Mouse (Mus musculus) frontal cortex, adult 2 months (tissue): ENCODE measurements around the gene Zmym2. TPM values are rescaled to one million over a fixed set of nuclear protein-coding genes. Genes with fewer than 3 reads are reported as not detected.
A peak's percentile ranks its signal among the peaks of the same experiment; 100 is the strongest.
"Not testable (repeated sequence)": the region's sequence is repeated elsewhere in the genome, so short reads cannot be mapped to it uniquely, and the experiment has no call there.

Experiments used
- DNase-seq, 2 experiments: peaks; one replicate each; pipeline ENCODE4 v3.0.0; 2022; ENCODE audit warnings: low spot score in 1 of 2; ENCODE audit errors: extremely low spot score in 1 of 2
- polyA plus RNA-seq: library from polyadenylated mRNA; depleted of rRNA; stranded (reverse); fragments of >200 nt; gene quantifications from 2 replicates; pipeline ENCODE4 v1.2.3, GENCODE M21; 2012; rRNA removed

Zmym2 gene
- polyA plus RNA-seq = 38.6 and 45.5 TPM in 2 replicates

DNA sequence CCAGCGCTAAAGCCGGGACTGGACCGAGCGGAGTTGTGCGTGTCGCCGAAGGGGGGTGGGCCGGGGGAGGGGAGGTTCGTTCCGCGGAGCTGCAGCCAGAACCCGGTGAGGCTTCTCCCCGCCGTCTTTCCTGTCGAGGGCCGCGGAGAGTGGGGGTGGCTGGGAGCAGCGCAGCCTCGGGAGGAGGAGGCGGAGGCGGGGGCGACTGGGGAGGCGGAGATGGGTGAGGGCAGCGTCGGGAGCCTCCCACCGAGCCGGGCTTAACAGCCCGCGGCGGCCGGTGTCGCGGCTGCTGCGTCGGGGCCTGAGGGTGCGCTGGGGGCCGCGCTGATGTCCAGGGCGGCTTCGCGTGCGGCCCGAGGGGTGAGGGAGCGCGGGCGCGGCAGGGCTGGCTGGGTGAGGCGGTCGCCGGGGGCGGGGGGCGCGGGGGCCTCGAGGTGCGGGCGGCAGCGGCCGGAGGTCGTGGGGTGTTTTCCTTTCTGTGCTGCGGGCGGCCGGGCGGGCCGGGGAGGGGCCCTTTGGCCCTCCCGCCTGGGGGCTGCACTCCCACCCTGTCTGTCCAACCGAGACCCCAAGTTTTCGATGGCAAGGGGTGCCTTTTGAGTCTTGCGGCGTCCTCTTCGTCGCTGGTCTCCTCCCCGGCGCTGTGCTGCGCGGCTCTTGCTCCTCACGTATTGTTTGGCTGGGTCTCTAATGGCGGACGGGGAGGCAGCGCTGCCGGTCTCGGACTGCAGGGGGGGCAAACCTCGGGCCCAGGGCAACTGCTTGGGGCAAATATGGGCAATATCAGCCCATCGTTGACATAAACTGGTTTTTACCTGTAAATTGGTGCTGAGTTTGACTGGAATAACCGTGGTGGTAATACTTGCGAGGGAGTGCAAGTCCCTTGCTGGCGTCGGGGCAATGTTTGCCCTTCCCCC, at the start of gene Zmym2:
Zmym2 (plus strand) TSS at position 60 of the 920 bp plus-strand sequence.
- DNase-seq = peak; percentile 33 to 63

DNA sequence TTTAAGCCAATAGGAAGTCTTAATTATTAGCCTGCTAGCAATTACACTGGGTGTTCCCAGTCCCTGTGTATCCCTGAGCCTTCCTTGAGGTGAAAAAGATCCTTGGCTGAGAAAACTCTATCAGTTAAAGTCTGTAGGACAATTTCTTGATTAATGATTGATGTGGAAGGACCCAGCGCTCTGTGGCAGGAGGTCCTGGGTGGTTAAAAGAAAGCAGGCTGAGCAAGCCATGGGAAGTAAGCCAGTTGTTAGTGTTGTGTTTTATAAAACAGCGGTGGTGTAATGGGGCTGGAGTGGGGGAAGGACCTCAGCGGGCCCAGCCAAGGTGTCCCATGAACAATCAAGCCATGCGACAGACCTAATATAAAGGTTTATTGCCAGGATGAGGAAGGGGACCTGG, 42.4 kb upstream of the Zmym2 start:
- DNase-seq = no peak

DNA sequence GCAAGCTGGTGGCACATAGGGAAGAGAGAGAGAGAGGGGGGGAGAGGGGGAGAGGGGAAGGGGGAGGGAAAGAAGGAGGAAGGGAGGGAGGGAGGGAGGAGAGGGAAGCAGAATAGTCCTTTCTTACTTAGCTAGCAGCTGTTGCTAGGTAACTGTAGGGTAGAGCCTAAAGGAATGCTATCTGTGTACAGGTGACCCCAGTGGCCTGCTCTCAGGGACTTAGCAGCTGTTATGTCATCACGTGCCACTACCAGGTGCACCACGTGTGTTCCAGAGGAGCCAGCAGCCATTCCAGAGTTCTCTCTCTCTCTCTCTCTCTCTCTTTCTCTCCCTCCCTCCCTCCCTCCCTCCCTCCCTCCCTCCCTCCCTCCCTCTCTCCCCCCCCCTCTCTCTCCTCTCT, 41.9 kb upstream of the Zmym2 start:
- DNase-seq = no peak

DNA sequence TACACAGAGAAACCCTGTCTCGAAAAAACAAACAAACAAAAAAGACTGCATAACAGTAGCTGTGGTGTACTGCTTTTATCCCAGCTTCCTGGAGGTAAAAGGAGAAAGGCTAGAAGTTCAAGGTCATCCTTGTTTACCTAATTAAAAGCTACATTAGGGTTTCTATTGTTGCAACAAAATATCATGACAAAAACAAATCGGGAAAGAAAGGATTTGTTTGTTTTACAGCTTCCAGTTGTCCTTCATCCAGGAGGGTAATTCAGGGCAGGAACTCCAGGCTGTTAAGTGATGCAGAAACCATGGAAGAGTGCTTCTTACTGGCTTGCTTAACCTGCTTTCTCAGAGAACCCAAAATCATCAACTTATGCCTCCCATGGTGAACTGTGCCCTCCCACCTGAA, 38.1 kb upstream of the Zmym2 start:
- DNase-seq = no peak

DNA sequence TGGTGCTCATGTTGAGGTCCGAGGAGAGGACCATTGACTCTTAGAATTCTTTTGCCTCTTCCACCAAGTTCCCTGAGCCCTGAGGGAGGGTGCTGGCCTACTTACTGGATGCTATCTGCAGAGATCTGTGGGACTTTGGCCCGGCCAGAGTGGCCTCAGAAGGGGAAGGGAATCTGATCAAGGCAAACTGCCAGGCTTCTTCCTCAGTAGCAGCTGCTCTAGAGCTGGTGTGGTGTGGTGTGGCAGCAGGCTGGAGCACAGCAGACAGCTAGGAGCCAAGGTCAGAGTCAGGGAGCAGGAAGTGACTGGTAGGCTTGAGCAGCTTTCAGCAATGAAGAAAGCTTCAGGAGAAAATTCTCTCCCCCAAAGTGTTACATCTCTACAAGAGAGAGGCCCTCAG, 36.8 kb upstream of the Zmym2 start:
- DNase-seq = no peak

DNA sequence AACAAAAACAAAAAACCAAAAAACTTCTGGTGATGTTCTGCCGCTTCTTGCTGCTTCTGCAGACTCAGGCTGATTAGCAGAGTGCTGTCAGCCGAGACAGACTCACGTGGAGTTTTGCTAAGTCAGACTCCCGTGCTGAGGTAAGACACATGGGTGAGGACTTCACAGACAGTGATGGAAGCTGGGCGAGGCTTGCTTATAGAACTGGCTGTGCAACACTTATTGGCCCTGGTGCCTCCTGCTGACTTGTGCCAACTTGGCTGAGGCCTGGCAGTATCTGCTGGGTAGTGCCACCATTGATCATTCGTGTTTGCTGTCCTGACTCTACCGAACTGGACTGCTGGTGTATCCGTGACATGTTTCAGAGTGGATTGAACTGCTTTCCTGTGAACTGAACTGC, 22.4 kb upstream of the Zmym2 start:
- no peak for DNase-seq

DNA sequence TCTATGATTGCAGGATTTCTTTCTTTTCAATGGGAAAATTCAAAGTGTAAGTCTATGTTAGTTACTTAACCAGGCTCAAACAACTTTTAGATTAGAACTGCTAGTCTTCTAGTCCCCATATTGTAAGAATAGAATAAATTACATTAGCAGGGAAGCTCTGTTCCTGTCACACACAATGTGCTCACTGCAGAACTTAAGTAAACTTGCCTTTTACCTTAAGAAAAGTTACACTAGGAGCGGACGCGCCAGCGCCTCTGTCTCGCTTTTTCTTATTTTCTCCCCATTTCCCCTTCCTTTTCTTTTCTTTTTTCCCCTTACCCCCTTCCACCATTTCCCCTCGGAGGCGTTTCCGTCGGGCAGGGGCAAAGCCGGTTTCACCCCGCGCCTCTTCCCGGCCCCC, 21.8 kb upstream of the Zmym2 start:
- no peak for DNase-seq

DNA sequence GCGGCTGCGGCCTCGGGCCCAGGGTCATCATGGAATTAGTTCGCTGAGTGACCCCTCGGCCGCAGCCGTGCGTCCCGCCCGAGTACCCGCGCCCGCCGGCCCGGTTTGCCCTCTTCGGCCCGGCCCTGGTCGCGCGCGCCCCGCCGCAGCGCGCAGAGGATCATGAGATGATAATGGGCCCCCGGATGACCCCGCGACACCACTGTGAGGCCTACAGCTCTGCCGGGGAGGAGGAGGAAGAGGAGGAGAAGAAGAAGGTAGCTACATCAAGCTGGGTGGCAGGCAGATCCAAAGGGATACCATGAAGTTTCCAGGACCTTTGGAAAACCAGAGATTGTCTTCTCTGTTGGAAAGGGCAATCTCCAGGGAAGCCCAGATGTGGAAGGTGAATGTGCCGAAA, 21.3 kb upstream of the Zmym2 start:
- DNase-seq = not testable (repeated sequence)

DNA sequence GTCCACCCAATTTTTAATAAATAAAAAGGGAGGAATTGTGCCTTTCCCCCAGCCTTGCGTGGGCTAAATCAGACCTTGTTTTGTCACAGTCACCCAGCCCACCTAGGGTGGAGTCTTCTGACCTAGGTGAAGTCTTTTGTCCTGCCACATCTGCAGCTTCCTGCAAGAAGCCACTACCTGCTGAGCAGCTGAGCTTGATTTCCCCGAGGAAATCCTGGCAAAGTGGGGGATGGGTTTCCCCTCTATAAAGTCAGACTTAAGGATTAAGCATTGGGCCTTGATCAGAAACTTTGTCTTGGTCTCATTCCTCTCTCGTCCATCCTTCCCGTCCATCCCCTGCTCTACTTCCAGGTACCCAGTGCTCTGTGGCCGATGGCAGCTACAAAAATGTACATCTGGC, 12.9 kb upstream of the Zmym2 start:
- DNase-seq = no peak

DNA sequence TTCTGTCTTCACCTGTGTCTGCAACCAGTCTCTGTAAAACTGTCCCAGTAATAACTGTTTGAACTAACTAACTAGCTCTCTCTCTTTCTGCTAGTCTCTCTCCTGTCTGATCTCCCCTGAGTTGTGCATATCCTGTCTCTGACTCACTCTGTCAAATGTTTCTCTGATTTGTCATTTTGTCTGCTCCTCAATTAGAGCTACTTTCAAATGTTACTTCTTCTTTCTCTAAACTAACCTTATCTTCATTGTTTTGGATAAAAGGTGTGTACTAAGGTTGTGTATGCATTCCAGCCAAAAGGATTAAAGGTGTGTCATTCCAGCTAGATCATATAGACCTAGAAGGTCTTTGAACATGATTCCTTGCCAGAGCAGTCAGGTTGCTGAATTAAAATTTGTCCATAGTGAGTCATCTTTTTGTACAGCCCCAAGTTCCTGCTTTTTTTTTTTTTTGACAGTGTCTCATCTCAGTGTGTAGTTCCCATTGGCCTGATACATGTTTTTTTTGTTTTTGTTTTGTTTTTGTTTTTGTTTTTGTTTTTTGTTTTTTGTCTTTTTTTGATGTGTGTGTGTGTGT, 10.8 kb upstream of the Zmym2 start:
- no peak for DNase-seq

DNA sequence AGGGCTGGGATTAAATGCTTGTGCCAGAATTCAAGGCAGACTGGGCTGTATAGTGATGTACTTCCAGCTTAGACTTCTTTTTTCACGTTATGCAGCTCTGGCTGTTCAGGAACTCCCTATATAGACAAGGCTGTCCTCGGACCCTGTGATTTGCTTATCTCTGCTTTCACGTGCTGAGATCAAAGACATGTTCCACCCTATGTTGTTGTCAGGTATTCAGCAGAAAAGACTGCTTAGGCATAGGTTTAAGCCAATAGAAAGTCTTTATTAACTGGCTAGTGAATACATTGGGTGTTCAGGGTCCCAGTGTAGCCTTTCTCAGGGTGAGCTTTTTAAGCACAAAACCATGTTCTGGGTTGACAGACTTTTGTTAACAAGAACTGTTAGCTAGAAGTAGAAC, 5.2 kb upstream of the Zmym2 start:
- no peak for DNase-seq

DNA sequence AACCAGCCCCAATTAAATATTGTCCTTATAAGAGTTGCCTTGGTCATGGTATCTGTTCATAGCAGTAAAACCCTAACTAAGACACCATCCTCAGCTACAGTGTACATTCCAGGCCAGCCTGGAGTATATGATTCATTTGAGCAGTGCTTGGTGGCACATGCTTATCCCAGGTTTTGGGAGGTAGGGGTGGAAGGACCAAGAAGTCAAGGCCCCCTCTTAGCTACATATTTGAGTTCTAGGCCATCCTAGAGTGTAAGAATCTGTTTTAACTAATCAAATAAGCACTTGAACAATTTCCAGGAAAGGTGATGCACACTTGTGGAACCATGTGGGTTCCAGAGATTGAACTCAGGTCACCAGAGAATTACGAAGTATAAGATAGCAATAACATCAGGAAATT, 3.0 kb upstream of the Zmym2 start:
- DNase-seq = no peak

DNA sequence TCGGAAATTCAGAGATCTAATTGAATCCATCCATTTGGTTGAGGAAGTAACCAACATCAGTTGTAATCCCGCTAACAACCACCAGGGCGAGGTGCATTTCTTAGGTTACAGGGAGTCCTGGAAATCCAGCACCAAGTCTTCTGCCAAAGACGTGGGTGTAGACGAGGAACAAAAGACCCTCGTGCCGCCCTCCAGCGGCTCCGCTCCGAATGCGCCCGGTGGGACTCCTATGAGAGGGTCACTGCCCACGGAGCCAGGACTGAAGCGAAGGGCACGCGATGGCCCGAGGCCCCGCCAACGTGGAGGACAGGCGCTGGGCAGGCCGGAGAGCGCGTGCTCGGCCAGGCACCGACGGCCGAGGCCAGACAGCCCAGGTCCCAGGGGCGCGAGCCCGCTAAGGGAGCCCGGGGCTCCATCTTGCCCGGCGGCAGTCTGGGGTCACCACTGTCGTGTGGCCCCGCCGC, 1.1 kb upstream of the Zmym2 start:
- peak; percentile 55 to 85 for DNase-seq

DNA sequence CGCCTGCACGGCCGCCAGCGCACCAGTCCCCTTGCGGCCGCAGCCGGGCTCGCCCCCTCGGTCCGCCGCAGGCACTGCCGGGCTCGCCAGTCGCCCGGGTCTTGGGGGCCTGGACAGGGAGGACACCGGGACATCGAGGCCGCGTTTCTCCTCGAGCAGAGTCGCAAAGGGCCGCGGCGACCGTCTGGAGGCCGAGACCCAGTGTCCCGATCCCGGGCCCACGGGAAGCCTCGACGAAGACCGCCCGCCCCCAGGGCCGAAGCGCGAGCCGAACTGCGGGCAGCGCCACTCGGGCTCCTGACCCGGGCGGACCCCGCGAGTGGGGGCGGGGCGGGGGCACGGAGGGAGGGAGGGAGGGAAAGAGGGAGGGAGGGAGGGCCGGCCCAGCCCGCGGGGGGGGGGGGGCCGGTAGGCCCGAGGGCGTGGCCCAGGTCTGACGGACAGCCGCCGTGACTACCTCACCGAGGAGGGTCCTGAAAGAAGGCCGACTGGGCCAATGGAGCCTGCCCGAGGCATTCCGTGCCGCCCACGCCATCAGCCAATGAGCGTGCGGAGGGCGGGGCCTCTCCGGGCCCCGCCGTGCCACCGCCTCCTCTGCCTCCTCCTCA, 363 bp upstream of the Zmym2 start:
- DNase-seq = peak; percentile 29 to 56

DNA sequence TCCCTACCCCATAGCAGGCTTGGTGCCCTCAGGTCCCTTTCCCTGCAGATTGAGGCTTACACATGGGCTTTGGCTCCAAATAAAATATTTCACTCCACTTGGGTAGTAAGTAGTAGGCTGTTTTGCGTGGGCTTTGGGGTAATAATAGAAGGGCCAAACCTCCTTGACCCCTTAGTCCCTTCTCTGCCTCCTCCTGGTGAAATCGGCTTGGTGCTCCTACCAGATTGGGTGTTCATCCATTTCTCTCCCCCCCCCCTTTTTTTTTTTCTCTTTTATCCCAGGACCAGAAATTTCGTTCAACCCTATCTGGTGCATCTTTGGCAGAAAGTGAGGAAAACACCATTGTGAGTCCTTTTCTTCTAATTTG, 1.0 kb downstream of the Zmym2 start:
- peak in 1 of 2 experiments; percentile 16 for DNase-seq

DNA sequence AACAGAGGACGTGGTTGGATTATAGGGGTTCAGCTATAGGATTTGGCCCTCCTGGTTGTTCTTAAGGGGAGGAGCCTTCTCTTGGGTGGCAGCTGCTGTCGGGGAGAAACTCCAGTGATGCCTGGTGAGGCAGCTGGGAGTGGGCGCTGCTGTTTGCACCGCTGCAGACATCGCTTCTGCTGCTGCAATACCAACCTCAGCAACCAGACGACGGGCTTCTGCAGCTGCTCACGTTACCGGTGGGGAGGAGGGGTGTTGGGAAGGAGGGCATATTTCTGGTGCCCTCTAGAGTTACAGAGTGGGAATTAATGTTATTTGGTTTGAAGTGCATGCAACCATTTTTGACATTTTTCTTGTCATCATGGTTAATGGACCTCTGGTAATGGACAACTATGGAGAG, 1.4 kb downstream of the Zmym2 start:
- DNase-seq = peak; percentile 54 to 77

DNA sequence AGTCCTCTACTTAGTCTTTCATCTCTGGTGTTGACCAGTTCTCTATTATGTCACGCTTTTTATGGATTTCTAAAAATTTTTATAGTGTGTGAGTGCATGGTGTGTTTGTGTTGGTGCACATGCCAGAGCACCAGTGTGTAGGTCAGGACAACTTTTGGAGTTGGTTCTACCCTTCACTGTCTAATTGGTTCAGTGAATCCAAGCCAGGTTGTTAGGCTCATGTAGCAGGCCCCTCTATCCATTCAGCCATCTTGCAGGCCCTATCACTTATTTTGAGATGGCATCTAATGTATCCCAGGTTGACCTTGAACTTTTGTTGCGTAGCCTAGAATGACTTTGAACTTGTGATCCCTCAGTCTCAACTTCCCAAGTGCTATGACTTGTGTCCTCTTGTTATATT, 2.0 kb downstream of the Zmym2 start:
- DNase-seq = no peak

DNA sequence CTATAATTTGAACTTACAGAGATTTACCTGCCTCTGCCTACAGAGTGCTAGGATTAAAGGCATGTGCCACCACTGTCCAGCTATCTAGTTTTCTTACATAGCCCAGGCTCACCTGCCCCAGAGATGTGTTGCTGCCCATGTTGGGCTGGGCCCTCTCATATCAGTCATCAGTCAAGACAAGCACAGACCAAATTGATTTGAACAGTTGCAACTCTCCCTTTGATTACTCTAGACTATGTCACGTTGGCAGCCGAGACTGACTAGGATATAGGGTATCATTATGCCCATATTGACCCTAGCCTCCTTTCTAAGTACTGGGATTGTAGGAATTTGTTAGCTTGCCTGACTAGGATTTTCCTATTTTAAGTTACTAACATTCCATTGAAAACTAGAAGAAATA, 8.0 kb downstream of the Zmym2 start:
- DNase-seq = no peak

DNA sequence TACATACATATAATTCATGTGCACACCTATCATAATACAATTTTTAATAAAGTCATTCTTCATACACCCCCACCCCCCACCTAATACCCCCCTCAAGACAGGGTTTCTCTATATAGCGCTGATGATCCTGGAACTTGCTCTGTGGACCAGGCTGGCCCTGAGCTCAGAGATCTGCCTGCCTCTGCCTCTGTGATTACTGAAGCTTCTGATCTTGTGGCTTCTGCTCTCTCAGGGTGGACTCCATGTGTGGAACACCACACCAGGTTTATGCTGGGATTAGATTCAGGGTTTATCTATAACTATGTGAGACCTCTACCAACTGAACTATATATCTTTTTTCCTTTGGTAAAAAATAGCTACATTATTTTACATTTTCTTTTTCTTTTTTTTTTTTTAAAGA, 10.1 kb downstream of the Zmym2 start:
- no peak for DNase-seq

DNA sequence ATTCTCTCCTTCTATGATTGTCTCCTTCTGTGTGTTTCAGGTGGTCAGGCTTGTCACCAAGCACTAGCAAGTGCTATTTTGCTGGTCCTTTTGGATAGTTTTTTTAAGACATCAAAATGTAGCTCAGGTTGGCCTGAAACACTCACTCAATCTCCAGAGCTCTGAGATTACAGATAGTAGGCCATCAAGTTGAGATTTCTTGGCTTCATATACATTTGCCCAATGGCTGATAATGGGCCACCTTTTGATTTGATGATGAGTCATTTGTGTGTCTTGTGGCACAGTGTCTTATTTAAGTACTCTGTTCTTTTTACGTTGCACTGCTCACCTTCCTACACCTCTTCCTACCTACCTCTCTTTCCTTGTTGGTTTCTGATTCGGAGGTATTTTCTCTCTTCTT, 11.0 kb downstream of the Zmym2 start:
- DNase-seq = no peak

DNA sequence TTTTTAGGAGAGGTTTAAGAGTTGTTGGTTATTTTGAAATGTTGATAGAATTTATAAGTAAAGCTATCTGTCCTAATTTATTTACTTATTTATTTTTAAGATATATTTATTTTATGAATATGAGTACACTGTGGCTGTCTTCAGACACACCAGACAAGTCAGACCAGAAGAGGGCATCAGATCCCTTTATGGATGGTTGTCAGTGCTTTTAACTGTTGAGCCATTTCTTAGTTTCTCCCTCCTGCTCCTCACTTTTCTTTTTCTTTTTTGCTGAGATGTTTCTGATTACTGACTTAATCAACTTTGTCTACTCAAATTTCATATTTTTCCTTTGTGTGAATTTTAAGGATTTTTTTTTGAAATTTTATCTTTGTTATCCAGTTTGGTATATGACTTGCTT, 13.2 kb downstream of the Zmym2 start:
- no peak for DNase-seq

DNA sequence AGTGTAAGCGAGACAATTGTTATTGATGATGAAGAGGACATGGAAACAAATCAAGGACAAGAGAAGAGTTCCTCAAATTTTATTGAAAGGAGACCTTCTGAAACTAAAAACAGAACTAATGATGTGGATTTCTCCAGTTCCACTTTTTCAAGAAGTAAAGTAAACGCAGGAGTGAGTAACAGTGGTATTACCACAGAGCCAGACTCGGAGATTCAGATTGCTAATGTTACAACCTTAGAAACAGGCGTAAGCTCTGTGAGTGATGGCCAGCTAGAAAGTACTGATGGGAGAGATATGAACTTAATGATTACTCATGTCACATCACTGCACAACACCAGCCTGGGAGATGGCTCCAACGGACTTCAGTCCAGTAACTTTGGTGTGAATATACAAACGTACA, 16.6 kb downstream of the Zmym2 start:
- DNase-seq = no peak
